Mouse (Mus musculus) ES-Bruce4 (cell line): ENCODE data around the gene Olfr685.

Experiments
- CTCF ChIP-seq: IDR thresholded peaks from one replicate; pipeline ENCODE4 v1.8.1; 2011; ENCODE audit warnings: low read depth, low read length
- EP300 ChIP-seq: IDR thresholded peaks from 2 replicates; pipeline ENCODE4 v1.6.1; 2011; ENCODE audit warnings: low read depth, low read length; ENCODE audit not compliant: insufficient read depth
- POLR2A ChIP-seq: IDR thresholded peaks from one replicate; pipeline ENCODE4 v1.8.1; 2011; ENCODE audit warnings: low read length; ENCODE audit not compliant: insufficient read depth

DNA sequence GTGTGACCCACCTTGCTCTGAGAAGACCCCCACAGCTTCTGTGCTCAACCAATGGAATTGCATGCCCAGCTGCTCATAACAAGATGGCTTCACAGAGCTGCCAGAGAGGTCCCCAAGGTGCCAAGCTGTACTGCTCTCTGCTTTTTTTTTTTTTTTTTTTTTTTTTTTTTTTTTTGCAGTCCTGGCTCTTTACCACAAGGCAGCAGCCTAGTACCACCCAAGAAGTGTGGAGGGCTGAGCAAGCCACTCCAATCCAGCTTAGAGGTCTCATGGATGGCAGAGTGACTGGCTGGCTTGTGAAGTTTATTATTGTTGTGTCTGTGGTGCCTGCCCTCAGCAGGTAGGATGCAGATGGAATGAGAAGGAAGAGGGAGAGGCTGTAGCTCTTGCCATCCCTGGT lies 40.3 kb upstream of the Olfr685 start:
- TF ChIP-seq EP300 (no peak), CTCF (no peak), POLR2A (no peak)
